Mouse (Mus musculus) limb, embryonic 12.5 days (tissue): ENCODE data around the gene Zfp934. TPM values are rescaled to one million over a fixed set of nuclear protein-coding genes. Genes with fewer than 3 reads are reported as not detected.
A peak's percentile ranks its signal among the peaks of the same experiment; 100 is the strongest.
"Not testable (repeated sequence)": the region's sequence is repeated elsewhere in the genome, so short reads cannot be mapped to it uniquely, and the experiment has no call there.

Source experiments
- ATAC-seq: fragments of 200-750 bp; cut with Nextera tagmentation; 2 replicates; pipeline ENCODE4 v1.8.0; 2017; ENCODE audit warnings: low read depth, moderate TSS enrichment; ENCODE audit not compliant: insufficient number of reproducible peaks, insufficient read depth, low FRiP score, low TSS enrichment
- H3K27ac ChIP-seq: fragments of 300-500 bp; sonication (generic); 2 replicates; pipeline ENCODE4 v1.5.1; 2016; ENCODE audit warnings: mild to moderate bottlenecking, moderate library complexity
- H3K27me3 ChIP-seq: fragments of 300-500 bp; sonication (generic); 2 replicates; pipeline ENCODE4 v1.6.1; 2016; ENCODE audit warnings: mild to moderate bottlenecking, moderate library complexity
- H3K36me3 ChIP-seq: fragments of 300-500 bp; sonication (generic); 2 replicates; pipeline ENCODE4 v1.6.1; 2016; ENCODE audit warnings: mild to moderate bottlenecking, moderate library complexity
- H3K4me1 ChIP-seq: fragments of 300-500 bp; sonication (generic); replicated peaks from 2 replicates; pipeline ENCODE4 v1.6.1; 2016
- H3K4me2 ChIP-seq: fragments of 300-500 bp; sonication (generic); 2 replicates; pipeline ENCODE4 v1.6.1; 2016; ENCODE audit warnings: mild to moderate bottlenecking, moderate library complexity
- H3K4me3 ChIP-seq: fragments of 300-500 bp; sonication (generic); replicated peaks from 2 replicates; pipeline ENCODE4 v1.5.1; 2016; ENCODE audit warnings: mild to moderate bottlenecking
- H3K9ac ChIP-seq: fragments of 300-500 bp; sonication (generic); replicated peaks from 2 replicates; pipeline ENCODE4 v1.6.1; 2016; ENCODE audit warnings: mild to moderate bottlenecking, moderate library complexity
- H3K9me3 ChIP-seq: fragments of 300-500 bp; sonication (generic); 2 replicates; pipeline ENCODE4 v1.6.1; 2016; ENCODE audit warnings: mild to moderate bottlenecking, moderate library complexity
- WGBS: fragments of 180-500 bp; shearing (Covaris S2); methylation state at CpG from one replicate; pipeline ENCODE4 v1.1.7; 2016; 5-methylcytosine and 5-hydroxymethylcytosine counted together
- polyA plus RNA-seq: library from polyadenylated mRNA; unstranded; fragments of >200 nt; fragmentation: Nextera tagmentation; extraction: Ambion mirVana; gene quantifications from 2 replicates; pipeline ENCODE4 v1.2.1, GENCODE M21; 2016

Gene Zfp934
- polyA plus RNA-seq = 28.6 and 29.8 TPM in 2 replicates

DNA sequence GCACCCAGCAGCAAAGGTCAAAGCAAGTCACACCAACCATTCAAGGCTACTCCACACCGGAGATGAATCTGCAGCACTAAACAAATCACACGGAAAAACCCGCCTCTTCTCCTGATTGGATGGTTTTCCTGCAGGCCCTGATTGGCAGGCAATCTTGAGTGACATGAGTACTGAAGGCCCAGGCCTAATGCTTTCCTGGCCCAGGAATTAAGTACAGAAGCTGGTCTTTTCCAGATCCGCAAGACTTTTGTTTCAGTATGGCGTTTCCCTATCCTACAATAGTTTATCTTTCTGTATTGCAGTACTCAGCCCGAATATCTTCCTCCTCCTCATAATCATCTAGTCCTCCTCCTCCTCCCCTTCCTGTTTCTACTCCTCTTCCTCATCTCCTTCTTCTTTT lies at the start of gene Zfp934:
Gene Zfp934 (minus strand): TSS at position 101 of the 400 bp plus-strand sequence.
- H3K4me3 ChIP-seq, H3K4me1 ChIP-seq, H3K9ac ChIP-seq, H3K36me3 ChIP-seq, H3K4me2 ChIP-seq, H3K27me3 ChIP-seq, ATAC-seq, H3K9me3 ChIP-seq, H3K27ac ChIP-seq: not testable (repeated sequence)
- 91% methylated on average over 3 of the region's 6 CpGs for WGBS

DNA sequence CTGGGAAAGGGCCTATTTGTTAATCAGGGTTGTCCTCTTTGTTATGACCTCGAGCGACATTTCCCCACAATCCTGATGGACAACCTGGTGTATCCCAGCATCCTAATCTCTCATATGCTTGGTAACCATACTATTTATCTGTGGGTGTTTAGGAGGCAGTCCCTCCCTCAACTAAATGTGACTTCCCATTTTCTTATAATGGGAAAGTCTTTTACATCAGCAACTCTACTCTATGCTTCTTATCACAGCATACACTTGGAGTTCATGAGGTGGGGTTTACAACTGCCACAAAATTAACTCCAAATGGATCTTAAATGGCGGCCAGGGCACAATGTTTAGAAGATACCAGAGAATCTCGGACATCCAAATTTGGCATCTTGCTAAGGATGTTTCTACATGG lies 46.5 kb upstream of the Zfp934 start:
- not testable (repeated sequence) for H3K27me3 ChIP-seq, ATAC-seq, H3K9me3 ChIP-seq

DNA sequence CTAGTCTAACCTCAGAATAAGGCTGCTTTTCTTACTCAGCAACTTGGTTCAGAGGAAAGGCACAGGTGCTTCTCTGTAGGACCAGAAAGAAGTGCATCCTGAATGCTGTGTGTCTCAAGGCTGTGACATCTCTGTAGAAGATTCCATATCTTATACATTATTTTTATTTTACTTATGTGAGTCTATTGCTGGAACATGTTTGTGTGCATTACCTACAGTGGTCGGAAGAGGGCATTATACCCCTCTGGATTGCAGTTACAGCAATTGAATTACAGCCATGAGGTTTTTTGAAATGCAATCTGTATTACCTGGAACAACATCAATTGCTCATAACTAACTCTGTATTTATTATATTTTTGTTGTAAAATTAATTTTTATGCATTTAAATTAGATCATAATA lies 9.3 kb downstream of the Zfp934 start:
- not testable (repeated sequence) for ATAC-seq
- WGBS = 67% methylated on average over 1 of the region's 1 CpGs

More for the DNA sequence above, 46.5 kb upstream of the Zfp934 start:
- H3K4me3 ChIP-seq, H3K9ac ChIP-seq, H3K4me1 ChIP-seq, H3K36me3 ChIP-seq, H3K27ac ChIP-seq, H3K4me2 ChIP-seq: not testable (repeated sequence)
- 93% methylated on average over 4 of the region's 4 CpGs for WGBS

DNA sequence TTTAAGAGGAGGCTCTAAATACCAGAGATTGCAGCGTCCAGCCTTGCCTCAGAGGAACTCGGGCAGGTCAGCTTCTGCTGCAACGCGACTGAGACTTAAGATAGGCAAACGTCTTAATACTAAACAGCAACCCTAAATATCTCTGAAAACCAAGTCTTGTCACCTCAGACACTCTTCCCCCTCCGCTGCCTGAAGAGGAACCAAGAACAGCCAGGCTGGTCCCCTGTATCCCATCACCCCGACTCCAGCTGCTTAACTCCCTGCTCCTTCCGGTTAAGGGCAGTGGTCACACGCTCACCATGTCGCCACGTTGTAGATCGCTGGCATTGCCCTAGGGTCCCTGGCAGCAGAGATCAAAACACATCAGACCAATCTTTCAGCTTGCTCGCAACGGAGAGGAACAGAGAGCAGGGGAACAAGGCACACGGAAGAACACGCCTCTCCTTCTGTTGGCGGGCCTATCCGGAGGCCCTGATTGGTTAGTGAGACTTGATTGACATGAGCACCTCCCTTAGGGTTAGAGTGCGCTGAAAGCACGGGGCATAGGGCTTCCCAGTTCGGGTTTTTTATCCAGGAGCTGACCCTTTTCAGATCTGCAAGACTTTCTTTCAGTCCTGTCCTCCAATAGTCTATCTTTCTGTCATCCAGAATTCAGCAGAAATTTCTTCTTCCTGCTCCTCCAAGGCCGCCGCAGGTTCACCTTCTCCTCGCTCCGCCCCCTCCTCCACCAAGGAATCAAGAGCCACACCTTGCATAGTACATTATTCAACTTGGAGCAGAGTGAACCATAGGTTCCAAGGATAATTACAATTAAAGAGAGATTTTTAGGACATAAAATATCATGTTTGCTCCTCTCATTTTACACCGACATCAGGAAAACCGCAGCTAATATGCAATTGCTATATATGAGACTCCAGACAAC lies 12.5 kb downstream of the Zfp934 start, which contains the start of gene Zfp935:
Gene Zfp935 (minus strand): TSS at position 323 of the 922 bp plus-strand sequence.
- not testable (repeated sequence) for ATAC-seq, H3K4me1 ChIP-seq, H3K27ac ChIP-seq, H3K27me3 ChIP-seq
- peaks cover 23% of the 10 kb centered on the region for H3K36me3 ChIP-seq
- peak within 1 kb of the TSS; percentile 39 for H3K4me2 ChIP-seq
- 4% methylated on average over 27 of the region's 27 CpGs for WGBS
- peaks cover 22% of the 10 kb centered on the region for H3K9me3 ChIP-seq
- H3K4me3 ChIP-seq = peak within 1 kb of the TSS; percentile 48
- peak within 1 kb of the TSS; percentile 60 for H3K9ac ChIP-seq

More for the DNA sequence above, 9.3 kb downstream of the Zfp934 start:
- not testable (repeated sequence) for H3K9ac ChIP-seq, H3K4me1 ChIP-seq, H3K9me3 ChIP-seq, H3K27ac ChIP-seq, H3K4me2 ChIP-seq, H3K36me3 ChIP-seq, H3K27me3 ChIP-seq, H3K4me3 ChIP-seq

DNA sequence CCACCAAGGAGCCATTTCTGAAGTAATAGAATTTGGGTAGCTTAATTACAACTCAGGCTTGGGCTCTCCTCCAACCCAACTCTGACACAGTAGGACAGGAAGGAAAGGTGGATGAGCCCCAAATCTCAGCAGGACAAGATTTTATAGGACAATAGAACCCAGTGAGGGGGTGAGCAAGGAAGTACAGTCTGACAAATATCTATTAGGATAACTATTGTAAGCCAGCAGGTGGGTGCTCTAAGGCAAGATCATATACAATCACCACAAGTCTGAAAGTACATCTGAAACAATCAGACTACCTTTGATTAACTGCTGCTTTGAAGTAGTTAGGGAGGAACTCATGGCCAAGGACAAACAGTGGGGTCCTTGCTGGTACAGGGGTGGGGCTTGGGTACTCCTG lies 40.9 kb downstream of the Zfp934 start:
- not testable (repeated sequence) for H3K4me3 ChIP-seq, H3K4me1 ChIP-seq, H3K9ac ChIP-seq, H3K4me2 ChIP-seq, H3K36me3 ChIP-seq, ATAC-seq, H3K27me3 ChIP-seq, H3K27ac ChIP-seq
- peaks cover 13% of the 10 kb centered on the region; the same call in 1 of the 2 replicates for H3K9me3 ChIP-seq

DNA sequence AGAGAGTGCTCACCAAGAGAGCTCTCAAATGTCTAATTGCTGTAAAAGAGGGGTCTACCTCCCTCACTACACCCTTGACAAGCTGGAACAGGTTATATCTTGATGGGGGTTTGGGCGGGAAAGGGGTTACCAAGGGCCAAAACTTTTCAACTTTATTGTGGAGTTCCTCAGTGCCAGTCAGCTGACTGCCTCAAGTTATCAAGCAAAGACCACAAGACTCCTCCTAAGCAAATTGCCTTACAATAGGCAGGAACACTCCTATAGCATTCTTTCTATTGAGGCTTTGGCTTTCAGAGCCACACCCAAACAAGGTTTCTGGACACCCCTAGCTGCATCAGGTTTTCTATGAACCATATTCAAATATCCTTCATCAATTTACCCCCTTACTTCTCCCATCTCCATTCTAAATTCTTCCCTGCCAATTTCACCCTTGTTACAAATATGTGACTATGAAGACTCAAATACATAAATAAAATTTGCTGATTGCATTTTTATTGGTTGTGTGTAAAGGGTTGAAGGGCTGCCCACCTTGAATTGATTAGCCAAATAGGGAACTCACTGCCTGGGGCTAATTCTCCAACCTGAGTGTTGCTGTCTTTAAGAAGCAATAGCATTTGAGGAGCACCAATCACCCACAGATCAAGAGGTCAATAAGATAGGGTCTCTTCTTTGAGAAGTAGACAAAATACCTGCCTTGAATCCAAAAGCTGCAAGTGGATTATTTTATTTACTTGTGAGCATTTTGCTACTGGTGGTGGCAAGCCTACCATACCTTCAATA lies 60.2 kb downstream of the Zfp934 start:
- H3K9ac ChIP-seq, H3K4me1 ChIP-seq, H3K4me2 ChIP-seq, H3K27ac ChIP-seq, H3K36me3 ChIP-seq, H3K4me3 ChIP-seq, H3K27me3 ChIP-seq, ATAC-seq, H3K9me3 ChIP-seq: not testable (repeated sequence)
- WGBS = 89% methylated on average over 1 of the region's 1 CpGs

DNA sequence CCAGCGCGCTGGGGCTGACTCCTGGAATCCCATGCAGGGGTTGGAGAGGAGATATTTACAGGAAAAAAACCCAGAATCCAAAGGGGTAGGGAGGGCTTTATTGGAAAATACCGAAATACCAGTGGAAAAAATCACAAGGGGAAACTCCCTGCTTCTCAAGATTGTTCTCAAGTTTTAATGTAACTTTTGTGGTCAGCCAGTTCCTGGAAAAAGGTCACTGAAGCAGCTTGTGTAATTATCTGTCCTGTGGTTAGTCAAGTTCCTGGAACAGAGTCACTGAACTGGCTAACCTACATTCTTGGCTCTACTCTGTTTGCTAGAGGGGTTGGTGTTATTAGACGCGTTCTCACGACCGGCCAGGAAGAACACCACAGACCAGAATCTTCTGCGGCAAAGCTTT lies 98.3 kb downstream of the Zfp934 start:
- H3K27me3 ChIP-seq, H3K27ac ChIP-seq, H3K36me3 ChIP-seq, H3K9ac ChIP-seq, H3K4me1 ChIP-seq, H3K9me3 ChIP-seq, H3K4me2 ChIP-seq, H3K4me3 ChIP-seq, ATAC-seq: not testable (repeated sequence)
- 94% methylated on average over 8 of the region's 8 CpGs for WGBS

DNA sequence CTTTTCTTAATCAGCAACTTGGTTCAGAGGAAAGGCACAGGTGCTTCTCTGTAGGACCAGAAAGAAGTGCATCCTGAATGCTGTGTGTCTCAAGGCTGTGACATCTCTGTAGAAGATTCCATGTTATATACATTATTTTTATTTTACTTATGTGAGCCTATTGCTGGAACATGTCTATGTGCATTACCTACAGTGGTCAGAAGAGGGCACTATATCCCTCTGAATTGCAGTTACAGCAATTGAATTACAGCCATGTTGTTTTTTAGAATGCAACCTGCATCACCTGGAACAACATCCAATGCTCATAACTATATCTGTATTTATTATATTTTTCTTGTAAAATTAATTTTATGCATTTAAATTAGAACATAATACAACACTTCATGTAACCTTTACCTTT lies 101.1 kb downstream of the Zfp934 start:
- H3K9ac ChIP-seq, H3K9me3 ChIP-seq, H3K36me3 ChIP-seq, H3K4me2 ChIP-seq, ATAC-seq, H3K4me1 ChIP-seq, H3K4me3 ChIP-seq, H3K27me3 ChIP-seq, H3K27ac ChIP-seq: not testable (repeated sequence)

DNA sequence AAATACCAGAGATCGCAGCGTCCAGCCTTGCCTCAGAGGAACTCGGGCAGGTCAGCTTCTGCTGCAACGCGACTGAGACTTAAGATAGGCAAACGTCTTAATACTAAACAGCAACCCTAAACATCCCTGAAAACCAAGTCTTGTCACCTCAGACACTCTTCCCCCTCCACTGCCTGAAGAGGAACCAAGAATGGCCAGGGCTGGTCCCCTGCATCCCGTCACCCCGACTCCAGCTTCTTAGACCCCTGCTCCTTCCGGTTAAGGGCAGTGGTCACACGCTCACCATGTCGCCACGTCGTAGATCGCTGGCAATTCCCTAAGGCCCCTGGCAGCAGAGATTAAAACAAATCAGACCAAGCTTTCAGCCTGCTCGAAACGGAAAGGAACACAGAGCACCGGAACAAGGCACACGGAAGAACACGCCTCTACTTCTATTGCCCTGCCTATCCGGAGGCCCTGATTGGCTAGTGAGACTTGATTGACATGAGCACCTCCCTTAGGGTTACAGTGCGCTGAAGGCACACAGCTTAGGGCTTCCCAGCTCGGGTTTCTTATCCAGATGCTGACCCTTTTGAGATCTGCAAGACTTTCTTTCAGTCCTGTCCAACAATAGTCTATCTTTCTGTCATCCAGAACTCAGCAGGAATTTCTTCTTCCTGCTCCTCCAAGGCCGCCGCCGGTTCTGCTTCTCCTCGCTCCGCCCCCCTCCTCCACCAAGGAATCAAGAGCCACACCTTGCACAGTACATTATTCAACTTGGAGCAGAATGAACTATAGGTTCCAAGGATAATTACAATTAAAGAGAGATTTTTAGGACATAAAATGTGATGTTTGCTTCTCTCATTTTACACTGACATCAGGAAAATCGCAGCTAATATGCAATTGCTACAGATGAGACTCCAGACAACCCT lies 104.3 kb downstream of the Zfp934 start, which contains the start of gene Gm49359:
Gene Gm49359 (minus strand): TSS at position 409 of the 911 bp plus-strand sequence.
- Histone ChIP-seq H3K4me3 (peak within 1 kb of the TSS; percentile 63), H3K36me3 (peaks cover 16% of the 10 kb centered on the region), H3K4me2 (peak within 1 kb of the TSS; percentile 41), H3K9me3 (peaks cover 14% of the 10 kb centered on the region), H3K9ac (peak within 1 kb of the TSS; percentile 76), H3K27ac (peak within 1 kb of the TSS; percentile 70; the same call in 1 of the 2 replicates)
- WGBS = 2% methylated on average over 28 of the region's 28 CpGs
- H3K27me3 ChIP-seq, H3K4me1 ChIP-seq: not testable (repeated sequence)
- ATAC-seq = peak; percentile 98
